13 mouse cellular contexts compared by ENCODE assay signal in the genomic region with DNA sequence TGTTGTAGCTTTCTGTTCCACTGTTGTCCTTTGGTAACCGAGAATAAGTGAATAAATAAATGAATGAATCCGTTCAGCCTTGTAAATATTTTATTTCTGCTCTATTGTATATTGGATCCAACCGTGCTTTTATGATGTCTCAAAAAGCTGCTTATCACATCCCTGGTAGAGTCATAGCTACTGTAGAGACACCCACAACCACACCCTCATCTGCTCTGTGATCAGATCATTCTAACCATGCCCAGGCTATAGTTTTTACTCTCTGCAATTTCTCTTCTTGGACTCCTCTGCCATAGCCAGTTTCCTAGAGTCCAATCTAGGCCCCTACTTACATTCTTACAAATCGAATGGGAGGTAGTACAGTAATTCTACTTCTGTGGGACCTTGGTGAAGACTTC. TPM values are rescaled to one million over a fixed set of nuclear protein-coding genes. Genes with fewer than 3 reads are reported as not detected.
DNase-seq lines count a peak whose midpoint lies in the region; ATAC-seq and TF ChIP-seq lines count a peak whose summit lies in the region.
"Had no signal": no experiment of that assay in that cellular context is flagged by ENCODE, and none has a peak within 500 bp of the region (broad histone marks: within the 10 kb centered on the region; RNA-seq: fewer than 3 reads in every experiment).

No protein-coding gene starts in this region.

- no peak overlapping the region for H3K9ac ChIP-seq in liver, adult 2 months (ENCODE audit: low read depth, low read length)
- H3K9ac ChIP-seq in embryonic facial prominence, embryonic 11.5 days (replicated peaks; ENCODE audit: low read length) = no peak overlapping the region
- H3K9ac ChIP-seq in intestine, embryonic 16.5 days (ENCODE audit: low read depth, low read length) = no peak overlapping the region
- no peak overlapping the region for H3K9ac ChIP-seq in midbrain, embryonic 13.5 days (replicated peaks)

- no peak for DNase-seq in liver, adult 2 months (ENCODE audit: extremely low read depth, low read depth, low spot score)
- no peak for DNase-seq in liver
- DNase-seq in embryonic facial prominence, embryonic 11.5 days (ENCODE audit: low spot score) = no peak
- no peak for DNase-seq in adrenal gland, adult 8-10 months
- DNase-seq in right cerebral cortex, adult 18-20 months = no peak
- DNase-seq: adrenal gland, adult 2 months; cerebellum, adult 18-20 months; gastrocnemius, postnatal 10 days; thymus, postnatal 25 days had no signal

- H3K27me3 ChIP-seq in liver, adult 2 months (ENCODE audit: control insufficient read depth, insufficient read depth, low read length) = no peaks in the 10 kb centered on the region
- no peaks in the 10 kb centered on the region for H3K27me3 ChIP-seq in embryonic facial prominence, embryonic 11.5 days (ENCODE audit: control insufficient read depth, insufficient read depth, low read length)
- no peaks in the 10 kb centered on the region for H3K27me3 ChIP-seq in intestine, embryonic 16.5 days (replicated peaks; ENCODE audit: control insufficient read depth, insufficient read depth, low read length)
- H3K27me3 ChIP-seq in midbrain, embryonic 13.5 days = no peaks in the 10 kb centered on the region

- peaks cover 21% of the 10 kb centered on the region for H3K36me3 ChIP-seq in liver, adult 2 months (ENCODE audit: control insufficient read depth, insufficient read depth, low read length)
- no peaks in the 10 kb centered on the region for H3K36me3 ChIP-seq in embryonic facial prominence, embryonic 11.5 days (replicated peaks; ENCODE audit: control insufficient read depth, insufficient read depth, low read depth, low read length)
- no peaks in the 10 kb centered on the region for H3K36me3 ChIP-seq in intestine, embryonic 16.5 days (ENCODE audit: control insufficient read depth, insufficient read depth, low read length)
- no peaks in the 10 kb centered on the region for H3K36me3 ChIP-seq in midbrain, embryonic 13.5 days
- H3K36me3 ChIP-seq: G1E had no signal

- no peak overlapping the region for H3K4me2 ChIP-seq in embryonic facial prominence, embryonic 11.5 days (ENCODE audit: low read depth, low read length)
- no peak overlapping the region for H3K4me2 ChIP-seq in intestine, embryonic 16.5 days (ENCODE audit: low read depth, low read length)
- no peak overlapping the region for H3K4me2 ChIP-seq in midbrain, embryonic 13.5 days (replicated peaks)

- H3K9me3 ChIP-seq in embryonic facial prominence, embryonic 11.5 days (replicated peaks; ENCODE audit: control insufficient read depth, low read length) = no peaks in the 10 kb centered on the region
- no peaks in the 10 kb centered on the region for H3K9me3 ChIP-seq in intestine, embryonic 16.5 days (ENCODE audit: control insufficient read depth, low read length)
- H3K9me3 ChIP-seq in midbrain, embryonic 13.5 days = no peaks in the 10 kb centered on the region
- H3K9me3 ChIP-seq: G1E had no signal

- TF ChIP-seq CTCF in liver, adult 2 months (IDR thresholded peaks at IDR 0.05; ENCODE audit: low read depth, low read length) = no peak

- H3K27ac ChIP-seq in liver, adult 2 months (replicated peaks; ENCODE audit: insufficient read depth, low read depth, low read length) = peak overlapping the region; percentile 31; the same call in 1 of the 2 replicates
- H3K27ac ChIP-seq in embryonic facial prominence, embryonic 11.5 days (replicated peaks; ENCODE audit: low read depth, low read length) = 0 out of 2 replicates have a peak overlapping the region, but pooled peaks have one; percentile 48
- H3K27ac ChIP-seq in intestine, embryonic 16.5 days (ENCODE audit: low read length) = peak overlapping the region; percentile 52
- H3K27ac ChIP-seq in midbrain, embryonic 13.5 days = peak overlapping the region; percentile 52
- H3K27ac ChIP-seq: macrophage had no signal

- H3K79me2 ChIP-seq in liver, adult 2 months (ENCODE audit: control insufficient read depth, insufficient read depth, low read length) = peaks cover 7% of the 10 kb centered on the region; the same call in 1 of the 2 replicates

- H3K4me3 ChIP-seq in liver, adult 2 months (ENCODE audit: insufficient read depth, low read depth, low read length) = no peak overlapping the region
- no peak overlapping the region for H3K4me3 ChIP-seq in embryonic facial prominence, embryonic 11.5 days (ENCODE audit: low read depth, low read length)
- no peak overlapping the region for H3K4me3 ChIP-seq in intestine, embryonic 16.5 days (ENCODE audit: low read length)
- H3K4me3 ChIP-seq in midbrain, embryonic 13.5 days (replicated peaks) = no peak overlapping the region

- ATAC-seq in embryonic facial prominence, embryonic 11.5 days (replicated peaks; ENCODE audit: insufficient number of reproducible peaks, low FRiP score, low TSS enrichment, low read depth) = no peak
- peak; percentile 38; the same call in 1 of the 2 replicates for ATAC-seq in intestine, embryonic 16.5 days
- no peak for ATAC-seq in midbrain, embryonic 13.5 days

- TF ChIP-seq POLR2A in liver, adult 2 months (IDR thresholded peaks at IDR 0.05; ENCODE audit: extremely low read depth, insufficient read depth, low read length) = no peak

- WGBS in liver, adult 2 months = 75% methylated on average over 4 of the region's 4 CpGs
- WGBS in embryonic facial prominence, embryonic 11.5 days = 75% methylated on average over 4 of the region's 4 CpGs
- 54% methylated on average over 4 of the region's 4 CpGs for WGBS in intestine, embryonic 16.5 days
- WGBS in midbrain, embryonic 13.5 days = 63% methylated on average over 4 of the region's 4 CpGs

- peaks cover 28% of the 10 kb centered on the region for H3K4me1 ChIP-seq in liver, adult 2 months (ENCODE audit: control insufficient read depth, insufficient read depth, low read length)
- H3K4me1 ChIP-seq in embryonic facial prominence, embryonic 11.5 days (ENCODE audit: control insufficient read depth, insufficient read depth, low read length) = no peaks in the 10 kb centered on the region; the same call in 1 of the 2 replicates
- peaks cover 38% of the 10 kb centered on the region for H3K4me1 ChIP-seq in intestine, embryonic 16.5 days (ENCODE audit: control insufficient read depth, insufficient read depth, low read length)
- H3K4me1 ChIP-seq in midbrain, embryonic 13.5 days (replicated peaks) = peaks cover 44% of the 10 kb centered on the region

RNA-seq across cellular contexts. Expression of a gene that starts 12.7 kb away (rescaled TPM):
- 56.4 and 67.3 TPM in 2 replicates for total RNA-seq in liver, adult 2 months (2014; rRNA removed)
- polyA plus RNA-seq in liver, adult 2 months (2012; rRNA removed) = 75.7 and 82.3 TPM in 2 replicates
- 9.6 and 10.4 TPM in 2 replicates for polyA plus RNA-seq in embryonic facial prominence, embryonic 11.5 days (2014; fragmentation: Nextera tagmentation; extraction: Ambion mirVana)
- 44.0 and 44.7 TPM in 2 replicates for polyA plus RNA-seq in intestine, embryonic 16.5 days (2015; fragmentation: Nextera tagmentation; extraction: Ambion mirVana)
- 17.8 and 43.0 TPM in 2 replicates for polyA plus RNA-seq in midbrain, embryonic 13.5 days (2015; fragmentation: Nextera tagmentation; extraction: Ambion mirVana)
- total RNA-seq in adrenal gland, adult 8-10 months (2022) = 100 to 1,000 TPM in 2 of 4 experiments, 10 to 100 TPM in 2; 75.6 to 147 (median 95.4) TPM
- polyA plus RNA-seq: macrophage had no signal
